Mouse (Mus musculus) neural tube, embryonic 14.5 days (tissue): Measurements from ENCODE around the gene Dtx1. TPM values are rescaled to one million over a fixed set of nuclear protein-coding genes. Genes with fewer than 3 reads are reported as not detected.
A peak's percentile ranks its signal among the peaks of the same experiment; 100 is the strongest.

Experiments used
- ATAC-seq: fragments of 200-750 bp; cut with Nextera tagmentation; 2 replicates; pipeline ENCODE4 v1.8.0; 2017; ENCODE audit warnings: low read depth, mild to moderate bottlenecking, moderate TSS enrichment, moderate library complexity
- H3K27ac ChIP-seq: fragments of 300-500 bp; sonication (generic); 2 replicates; pipeline ENCODE4 v1.5.1; 2014; ENCODE audit warnings: low read depth, mild to moderate bottlenecking, control low read depth, low read length, moderate library complexity, mixed read lengths
- H3K27me3 ChIP-seq: fragments of 300-500 bp; sonication (generic); 2 replicates; pipeline ENCODE4 v1.6.1; 2014; ENCODE audit warnings: low read length; ENCODE audit not compliant: control insufficient read depth, insufficient read depth
- H3K36me3 ChIP-seq: fragments of 300-500 bp; sonication (generic); 2 replicates; pipeline ENCODE4 v1.6.1; 2014; ENCODE audit warnings: low read length, mixed read lengths; ENCODE audit not compliant: control insufficient read depth, insufficient read depth
- H3K4me1 ChIP-seq: fragments of 300-500 bp; sonication (generic); 2 replicates; pipeline ENCODE4 v1.6.1; 2014; ENCODE audit warnings: low read length; ENCODE audit not compliant: control insufficient read depth, insufficient read depth
- H3K4me2 ChIP-seq: fragments of 300-500 bp; sonication (generic); 2 replicates; pipeline ENCODE4 v1.6.1; 2014; ENCODE audit warnings: mild to moderate bottlenecking, low read depth, low read length, control low read depth
- H3K4me3 ChIP-seq: fragments of 300-500 bp; sonication (generic); 2 replicates; pipeline ENCODE4 v1.5.1; 2014; ENCODE audit warnings: low read depth, low read length, control low read depth, mixed read lengths
- H3K9ac ChIP-seq: fragments of 300-500 bp; sonication (generic); replicated peaks from 2 replicates; pipeline ENCODE4 v1.6.1; 2014; ENCODE audit warnings: low read depth, mild to moderate bottlenecking, control low read depth, low read length, mixed read lengths
- H3K9me3 ChIP-seq: fragments of 300-500 bp; sonication (generic); 2 replicates; pipeline ENCODE4 v1.6.1; 2016; ENCODE audit warnings: low read length; ENCODE audit not compliant: control insufficient read depth
- WGBS: fragments of 180-500 bp; shearing (Covaris S2); extraction: QIAGEN DNeasy Blood & Tissue Kit; methylation state at CpG from one replicate; pipeline ENCODE4 v1.1.7; 2014; 5-methylcytosine and 5-hydroxymethylcytosine counted together
- polyA plus RNA-seq: library from polyadenylated mRNA; unstranded; fragments of >200 nt; fragmentation: Nextera tagmentation; extraction: Ambion mirVana; gene quantifications from 2 replicates; pipeline ENCODE4 v1.2.1, GENCODE M21; 2014

Gene Dtx1
- polyA plus RNA-seq, 1 experiment from 2014 or later = 50.7 TPM

- peak overlapping the region; percentile 94 for H3K9ac ChIP-seq
- WGBS = 1% methylated on average over 24 of the region's 34 CpGs
- peak overlapping the region; percentile 87 for H3K27ac ChIP-seq
- H3K4me1 ChIP-seq = peaks cover 32% of the 10 kb centered on the region
- peaks cover 10% of the 10 kb centered on the region for H3K27me3 ChIP-seq
- H3K9me3 ChIP-seq = no peaks in the 10 kb centered on the region
- ATAC-seq = peak; percentile 50
- H3K4me3 ChIP-seq = peak overlapping the region; percentile 81
- peak overlapping the region; percentile 65 for H3K4me2 ChIP-seq
- no peaks in the 10 kb centered on the region for H3K36me3 ChIP-seq
Measured at GRCm38 (mm10) chr5:120710826-120711248, 890 bp downstream of the Dtx1 start.

DNA sequence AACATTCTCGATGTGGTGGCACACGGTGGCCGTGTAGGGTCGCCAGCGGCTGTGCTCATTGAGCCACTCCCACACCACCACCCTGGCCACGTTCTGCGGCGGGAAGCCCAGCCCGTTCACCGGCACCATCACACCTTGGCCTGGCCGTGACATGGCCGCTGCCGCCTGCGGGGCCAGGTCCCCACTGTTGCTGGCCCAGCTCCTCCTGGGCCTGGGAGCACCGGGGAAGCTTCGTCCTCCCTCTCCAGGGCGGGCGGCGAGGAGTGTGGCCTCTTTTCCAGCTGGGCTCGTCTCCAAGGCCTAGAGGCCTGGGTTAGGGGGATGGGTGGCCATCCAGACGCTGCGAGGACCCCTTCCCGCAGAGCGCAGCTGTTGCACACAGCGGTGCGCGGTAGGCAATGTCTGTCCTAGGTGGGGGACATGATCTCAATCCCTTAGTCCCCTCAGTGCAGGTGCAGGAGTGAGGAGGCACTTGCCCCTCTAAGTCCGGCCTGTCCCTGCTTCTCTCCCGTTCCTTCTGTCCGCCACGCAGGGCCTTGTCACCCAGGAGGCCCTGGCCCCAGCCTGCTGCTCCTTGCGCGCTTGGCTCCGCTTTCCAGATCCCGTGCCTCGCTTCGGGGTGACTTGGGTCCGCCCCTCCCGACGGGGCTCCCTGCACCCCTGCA is 1.4 kb downstream of the Dtx1 start:
- 3% methylated on average over 40 of the region's 40 CpGs for WGBS
- Histone ChIP-seq H3K4me2 (peak overlapping the region; percentile 65), H3K9me3 (no peaks in the 10 kb centered on the region), H3K27me3 (peaks cover 10% of the 10 kb centered on the region), H3K36me3 (no peaks in the 10 kb centered on the region), H3K9ac (peak overlapping the region; percentile 94), H3K4me3 (peak overlapping the region; percentile 81), H3K4me1 (peaks cover 32% of the 10 kb centered on the region), H3K27ac (peak overlapping the region; percentile 87)
- peak; percentile 24 for ATAC-seq

DNA sequence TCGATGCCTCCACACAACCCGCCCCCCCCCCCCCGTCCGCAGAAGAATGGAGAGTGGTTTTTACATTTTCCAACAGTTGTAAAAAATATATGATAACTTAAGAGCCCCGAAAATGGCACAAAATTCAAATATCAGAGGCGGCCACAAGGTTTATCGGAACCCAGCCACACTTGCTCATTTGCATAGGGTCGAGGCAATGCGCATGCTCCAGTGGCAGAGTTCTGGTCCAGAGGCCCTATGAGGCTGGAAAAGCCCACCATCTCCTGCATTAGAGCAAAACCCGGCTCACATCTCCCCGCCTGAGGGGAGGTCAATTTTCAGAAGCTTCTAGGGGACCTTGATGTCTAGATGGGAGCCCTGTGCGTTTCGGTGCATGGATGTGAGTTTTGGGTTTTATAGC is 4.8 kb downstream of the Dtx1 start:
- H3K4me1 ChIP-seq = peaks cover 37% of the 10 kb centered on the region

GRCm38 (mm10) chr5:120706541-120706940 is 5.2 kb downstream of the Dtx1 start:
- H3K4me2 ChIP-seq = peak overlapping the region; percentile 41
- peaks cover 10% of the 10 kb centered on the region; the same call in 1 of the 2 replicates for H3K27me3 ChIP-seq
- H3K36me3 ChIP-seq = no peaks in the 10 kb centered on the region
- H3K4me1 ChIP-seq = peaks cover 34% of the 10 kb centered on the region
- no peak overlapping the region for H3K9ac ChIP-seq
- H3K4me3 ChIP-seq = peak overlapping the region; percentile 9; the same call in 1 of the 2 replicates
- no peaks in the 10 kb centered on the region for H3K9me3 ChIP-seq
- WGBS = 9% methylated on average over 16 of the region's 16 CpGs
- H3K27ac ChIP-seq = no peak overlapping the region
- ATAC-seq = no peak

More for the DNA sequence above, 4.8 kb downstream of the Dtx1 start:
- Histone ChIP-seq H3K27ac (no peak overlapping the region), H3K27me3 (peaks cover 11% of the 10 kb centered on the region; the same call in 1 of the 2 replicates), H3K9ac (no peak overlapping the region), H3K4me2 (peak overlapping the region; percentile 41), H3K36me3 (no peaks in the 10 kb centered on the region), H3K4me3 (peak overlapping the region; percentile 9; the same call in 1 of the 2 replicates), H3K9me3 (no peaks in the 10 kb centered on the region)
- WGBS = 42% methylated on average over 13 of the region's 13 CpGs
- ATAC-seq = no peak

DNA sequence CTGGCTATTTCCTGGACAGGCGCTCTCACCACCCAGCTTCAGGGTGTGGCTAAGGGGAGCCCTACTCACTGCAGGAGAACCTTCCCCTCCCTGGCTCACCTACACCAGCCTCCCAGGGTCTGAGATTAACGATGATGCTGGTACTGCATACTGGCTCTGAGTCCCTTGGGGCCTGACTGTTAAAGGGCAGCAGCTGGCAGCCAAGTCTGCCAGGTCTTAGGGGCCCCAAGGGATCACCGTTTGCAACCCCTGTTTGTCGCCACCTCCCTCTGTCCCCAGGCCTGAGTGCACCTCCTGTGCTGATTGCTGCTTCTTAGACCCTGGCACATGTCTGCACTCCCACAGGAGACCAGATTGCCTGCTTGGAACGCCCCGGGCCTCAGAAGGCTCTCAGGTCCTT is 7.3 kb downstream of the Dtx1 start:
- H3K9ac ChIP-seq = no peak overlapping the region
- no peak overlapping the region for H3K4me3 ChIP-seq
- H3K27ac ChIP-seq = no peak overlapping the region
- 0 out of 2 replicates have a peak, but pooled peaks cover 3% of the 10 kb centered on the region for H3K27me3 ChIP-seq
- no peaks in the 10 kb centered on the region for H3K9me3 ChIP-seq
- WGBS = 33% methylated on average over 6 of the region's 6 CpGs
- peaks cover 32% of the 10 kb centered on the region for H3K4me1 ChIP-seq
- ATAC-seq = no peak
- no peak overlapping the region for H3K4me2 ChIP-seq
- H3K36me3 ChIP-seq = no peaks in the 10 kb centered on the region

DNA sequence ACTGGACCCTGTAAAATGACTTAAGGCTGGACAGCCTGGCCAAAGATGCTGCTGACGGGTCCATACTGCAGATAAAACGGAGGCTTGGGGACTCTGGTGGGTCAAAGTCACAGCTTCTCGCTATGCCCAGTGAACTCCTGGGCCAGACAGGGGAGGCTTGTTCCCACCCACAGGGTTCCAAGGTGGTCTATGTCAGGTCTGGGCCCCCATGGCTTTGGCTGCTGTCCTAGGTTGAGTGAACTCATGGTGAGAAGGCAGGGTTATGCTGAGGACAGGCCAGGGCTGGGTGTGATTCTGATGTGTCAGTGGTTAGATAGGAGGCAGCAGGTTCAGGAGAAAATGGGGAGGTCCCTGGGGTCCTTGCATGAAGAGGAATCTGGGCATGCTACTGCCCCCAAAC is 8.1 kb downstream of the Dtx1 start:
- ATAC-seq = no peak
- H3K4me3 ChIP-seq = no peak overlapping the region
- no peaks in the 10 kb centered on the region for H3K9me3 ChIP-seq
- H3K36me3 ChIP-seq = no peaks in the 10 kb centered on the region
- H3K9ac ChIP-seq = no peak overlapping the region
- H3K27ac ChIP-seq = no peak overlapping the region
- 0 out of 2 replicates have a peak, but pooled peaks cover 3% of the 10 kb centered on the region for H3K27me3 ChIP-seq
- H3K4me1 ChIP-seq = peaks cover 32% of the 10 kb centered on the region
- no peak overlapping the region for H3K4me2 ChIP-seq
- 87% methylated on average over 3 of the region's 3 CpGs for WGBS

GRCm38 (mm10) chr5:120702969-120703368 is 8.8 kb downstream of the Dtx1 start:
- WGBS = 80% methylated on average over 2 of the region's 2 CpGs
- Histone ChIP-seq H3K27me3 (0 out of 2 replicates have a peak, but pooled peaks cover 3% of the 10 kb centered on the region), H3K9me3 (no peaks in the 10 kb centered on the region), H3K4me2 (no peak overlapping the region), H3K36me3 (no peaks in the 10 kb centered on the region), H3K27ac (no peak overlapping the region), H3K4me3 (no peak overlapping the region), H3K4me1 (peaks cover 30% of the 10 kb centered on the region), H3K9ac (no peak overlapping the region)
- ATAC-seq = no peak

GRCm38 (mm10) chr5:120702421-120702820 is 9.3 kb downstream of the Dtx1 start:
- H3K36me3 ChIP-seq = no peaks in the 10 kb centered on the region
- no peak overlapping the region for H3K4me2 ChIP-seq
- H3K27ac ChIP-seq = no peak overlapping the region
- no peak overlapping the region for H3K4me3 ChIP-seq
- no peak overlapping the region for H3K9ac ChIP-seq
- ATAC-seq = no peak
- H3K4me1 ChIP-seq = peaks cover 34% of the 10 kb centered on the region
- 76% methylated on average over 4 of the region's 4 CpGs for WGBS
- H3K9me3 ChIP-seq = no peaks in the 10 kb centered on the region
- H3K27me3 ChIP-seq = 0 out of 2 replicates have a peak, but pooled peaks cover 3% of the 10 kb centered on the region

GRCm38 (mm10) chr5:120700996-120701790 is 10.5 kb downstream of the Dtx1 start:
- H3K9ac ChIP-seq = no peak overlapping the region
- H3K4me1 ChIP-seq = peaks cover 28% of the 10 kb centered on the region
- H3K27ac ChIP-seq = no peak overlapping the region
- no peak for ATAC-seq
- no peaks in the 10 kb centered on the region for H3K9me3 ChIP-seq
- H3K4me3 ChIP-seq = no peak overlapping the region
- H3K4me2 ChIP-seq = no peak overlapping the region
- 50% methylated on average over 11 of the region's 11 CpGs for WGBS
- no peaks in the 10 kb centered on the region for H3K36me3 ChIP-seq
- peaks cover 4% of the 10 kb centered on the region; the same call in 1 of the 2 replicates for H3K27me3 ChIP-seq
